Mouse (Mus musculus) midbrain, postnatal 0 days (tissue): ENCODE results near the gene Art2b. TPM values are rescaled to one million over a fixed set of nuclear protein-coding genes. Genes with fewer than 3 reads are reported as not detected.
"Not testable (repeated sequence)": the region's sequence is repeated elsewhere in the genome, so short reads cannot be mapped to it uniquely, and the experiment has no call there.

Experiments used
- ATAC-seq: fragments of 200-750 bp; cut with Nextera tagmentation; 2 replicates; pipeline ENCODE4 v1.8.0; 2017; ENCODE audit warnings: moderate number of reproducible peaks, mild to moderate bottlenecking, moderate TSS enrichment, moderate library complexity; ENCODE audit not compliant: low FRiP score
- DNase-seq: peaks from one replicate; pipeline ENCODE4 v3.0.0-alpha.2; 2015; ENCODE audit warnings: low spot score
- H3K27ac ChIP-seq: fragments of 300-500 bp; sonication (generic); 2 replicates; pipeline ENCODE4 v1.5.1; 2014; ENCODE audit warnings: low read depth, mild to moderate bottlenecking, low read length, mixed read lengths
- H3K27me3 ChIP-seq: fragments of 300-500 bp; sonication (generic); 2 replicates; pipeline ENCODE4 v1.6.1; 2014; ENCODE audit warnings: low read length, control low read depth, mixed read lengths; ENCODE audit not compliant: insufficient read depth
- H3K36me3 ChIP-seq: fragments of 300-500 bp; sonication (generic); 2 replicates; pipeline ENCODE4 v1.6.1; 2014; ENCODE audit warnings: low read length, control low read depth, mixed read lengths; ENCODE audit not compliant: insufficient read depth
- H3K4me1 ChIP-seq: fragments of 300-500 bp; sonication (generic); 2 replicates; pipeline ENCODE4 v1.6.1; 2014; ENCODE audit warnings: mild to moderate bottlenecking, control low read depth, antibody characterized with exemption, low read length, mixed read lengths; ENCODE audit not compliant: insufficient read depth
- H3K4me2 ChIP-seq: fragments of 300-500 bp; sonication (generic); 2 replicates; pipeline ENCODE4 v1.6.1; 2014; ENCODE audit warnings: low read depth, mild to moderate bottlenecking, low read length, mixed read lengths; ENCODE audit not compliant: poor library complexity, severe bottlenecking
- H3K4me3 ChIP-seq: fragments of 300-500 bp; sonication (generic); 2 replicates; pipeline ENCODE4 v1.5.1; 2014; ENCODE audit warnings: low read depth, mild to moderate bottlenecking, low read length, moderate library complexity
- H3K9ac ChIP-seq: fragments of 300-500 bp; sonication (generic); replicated peaks from 2 replicates; pipeline ENCODE4 v1.6.1; 2014; ENCODE audit warnings: mild to moderate bottlenecking, low read length, moderate library complexity, mixed read lengths; ENCODE audit not compliant: poor library complexity, severe bottlenecking
- H3K9me3 ChIP-seq: fragments of 300-500 bp; sonication (generic); 2 replicates; pipeline ENCODE4 v1.6.1; 2016; ENCODE audit warnings: low read length, control low read depth
- CTCF ChIP-seq: IDR thresholded peaks from 2 replicates; pipeline ENCODE4 v1.5.1; 2016; ENCODE audit warnings: antibody characterized with exemption, mild to moderate bottlenecking
- WGBS: fragments of 180-500 bp; shearing (Covaris S2); extraction: QIAGEN DNeasy Blood & Tissue Kit; methylation state at CpG from one replicate; pipeline ENCODE4 v1.1.7; 2014; 5-methylcytosine and 5-hydroxymethylcytosine counted together
- polyA plus RNA-seq: library from polyadenylated mRNA; unstranded; fragments of >200 nt; fragmentation: Nextera tagmentation; extraction: Ambion mirVana; gene quantifications from 2 replicates; pipeline ENCODE4 v1.2.1, GENCODE M21; 2015
- total RNA-seq: library from RNA; depleted of rRNA; stranded (reverse); fragments of >200 nt; gene quantifications from 2 replicates; pipeline ENCODE4 v1.2.3, GENCODE M21; 2014

The Art2b gene
- total and polyA plus RNA-seq, 2 experiments from 2014 or later: not detected

DNA sequence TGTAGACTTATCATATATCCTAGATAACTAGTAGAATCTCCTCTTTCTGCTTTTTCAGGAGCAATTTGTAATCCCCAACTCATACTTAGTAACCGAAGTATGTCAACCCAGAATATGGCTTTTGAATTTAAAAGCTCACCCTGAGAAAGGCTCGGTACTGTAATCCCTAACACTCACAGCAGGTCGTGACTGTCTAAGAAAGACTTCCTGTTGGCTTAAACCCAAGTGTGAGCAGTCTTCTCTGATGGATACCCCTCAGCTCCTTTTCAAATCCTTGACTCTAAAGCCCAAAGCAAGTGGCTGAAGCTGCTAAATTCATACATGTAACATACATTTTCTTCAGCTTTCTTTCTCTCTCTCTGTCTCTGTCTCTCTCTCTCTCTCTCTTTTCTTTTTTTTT is 11.0 kb downstream of the Art2b start:
- H3K27me3 ChIP-seq: no peaks in the 10 kb centered on the region
- H3K27ac ChIP-seq: no peak overlapping the region
- no peak overlapping the region for H3K4me2 ChIP-seq
- DNase-seq: no peak
- no peaks in the 10 kb centered on the region for H3K36me3 ChIP-seq
- no peaks in the 10 kb centered on the region for H3K4me1 ChIP-seq
- no peak overlapping the region for H3K9ac ChIP-seq
- H3K4me3 ChIP-seq: no peak overlapping the region
- WGBS: 55% methylated on average over 3 of the region's 3 CpGs
- no peak for TF ChIP-seq CTCF
- no peak for ATAC-seq
- no peaks in the 10 kb centered on the region for H3K9me3 ChIP-seq

DNA sequence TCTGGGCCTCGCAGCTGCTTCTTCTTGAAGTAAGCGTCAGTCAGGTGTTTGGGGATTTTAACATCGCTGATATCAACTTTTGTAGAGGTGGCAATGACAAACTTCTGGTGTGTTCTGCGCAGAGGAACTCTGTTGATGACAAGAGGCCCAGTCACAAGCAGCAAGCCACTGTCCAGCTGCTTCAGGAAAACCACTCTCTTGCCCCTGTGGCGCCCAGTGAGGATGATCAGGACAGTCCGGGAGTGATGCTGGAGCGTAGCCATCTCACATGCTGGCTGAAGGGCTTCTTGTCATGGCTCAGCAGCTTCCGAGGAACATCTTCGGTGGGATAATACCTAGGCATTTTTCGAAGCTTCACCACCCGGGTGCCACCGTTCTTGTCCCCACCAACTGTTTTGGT is 11.8 kb downstream of the Art2b start:
- not testable (repeated sequence) for DNase-seq, H3K4me2 ChIP-seq, ATAC-seq, H3K27ac ChIP-seq, H3K27me3 ChIP-seq, H3K9ac ChIP-seq, H3K36me3 ChIP-seq, H3K9me3 ChIP-seq, H3K4me1 ChIP-seq, H3K4me3 ChIP-seq
- 94% methylated on average over 11 of the region's 12 CpGs for WGBS

DNA sequence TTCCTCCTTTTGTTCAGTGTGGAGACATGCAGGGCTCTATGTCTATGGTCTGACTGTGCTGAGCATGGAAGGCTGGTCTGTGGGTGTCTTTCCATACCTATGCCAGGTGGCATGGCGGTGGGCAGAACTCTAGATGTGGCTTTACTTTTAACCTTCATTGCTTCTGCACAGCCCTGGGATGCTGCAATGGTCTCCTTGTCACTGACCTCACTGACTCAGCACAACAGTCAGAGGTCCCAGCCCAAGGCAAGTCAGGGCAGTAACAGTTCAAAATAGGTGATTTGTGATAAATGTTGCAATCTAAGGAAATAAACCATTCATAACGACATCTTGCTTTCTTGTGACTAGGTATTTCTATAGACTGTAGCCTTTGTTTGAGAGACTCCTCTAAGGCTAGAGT is 21.3 kb downstream of the Art2b start:
- Histone ChIP-seq H3K27ac (no peak overlapping the region), H3K36me3 (no peaks in the 10 kb centered on the region), H3K9ac (no peak overlapping the region), H3K27me3 (no peaks in the 10 kb centered on the region), H3K4me2 (no peak overlapping the region), H3K4me1 (no peaks in the 10 kb centered on the region), H3K4me3 (no peak overlapping the region), H3K9me3 (no peaks in the 10 kb centered on the region)
- ATAC-seq: no peak
- WGBS: 98% methylated on average over 2 of the region's 2 CpGs
- no peak for DNase-seq
- no peak for TF ChIP-seq CTCF

DNA sequence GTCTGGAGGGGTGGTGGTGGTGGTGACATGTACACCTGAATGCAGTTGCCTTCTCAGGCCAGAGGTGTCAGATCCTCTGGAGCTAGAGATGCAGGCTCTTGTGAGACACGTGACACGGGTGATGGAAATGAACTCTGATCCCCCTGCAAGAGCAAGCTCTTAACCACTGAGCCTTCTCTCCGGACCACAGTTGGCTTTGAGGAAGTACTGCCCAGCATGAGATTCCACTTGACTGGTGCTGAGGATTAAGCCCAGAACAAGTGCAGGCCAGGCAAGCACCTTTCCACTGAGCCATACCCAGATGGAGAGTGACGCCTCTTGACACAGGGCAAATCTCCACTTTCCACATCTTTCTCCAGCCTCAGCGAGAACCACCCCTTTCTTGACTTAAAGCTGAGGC is 26.0 kb downstream of the Art2b start:
- not testable (repeated sequence) for H3K4me2 ChIP-seq, H3K4me1 ChIP-seq, H3K4me3 ChIP-seq, H3K9ac ChIP-seq, H3K9me3 ChIP-seq, H3K27me3 ChIP-seq, H3K27ac ChIP-seq, H3K36me3 ChIP-seq, DNase-seq, ATAC-seq
- 68% methylated on average over 5 of the region's 5 CpGs for WGBS

DNA sequence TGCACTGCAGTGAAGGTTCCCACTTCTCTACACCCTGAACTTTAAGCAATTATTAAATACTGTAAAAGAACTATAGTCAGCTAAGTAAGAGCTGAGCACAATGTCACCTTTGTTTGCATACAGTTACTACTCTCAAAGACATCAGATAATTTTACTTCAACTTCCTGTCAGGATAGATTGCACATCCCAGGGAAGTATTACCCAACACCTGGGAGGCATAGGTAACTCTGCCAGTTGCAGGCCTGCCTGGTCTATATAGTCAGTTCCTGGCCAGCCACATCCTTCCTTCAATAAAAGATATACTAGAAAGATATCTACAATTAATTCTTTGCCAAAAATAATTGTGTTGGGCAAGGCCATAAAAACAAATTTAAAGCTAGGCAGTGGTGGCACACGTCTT is 28.0 kb downstream of the Art2b start:
- ATAC-seq: no peak
- Histone ChIP-seq H3K9me3 (no peaks in the 10 kb centered on the region), H3K27ac (no peak overlapping the region), H3K27me3 (no peaks in the 10 kb centered on the region), H3K36me3 (no peaks in the 10 kb centered on the region), H3K4me3 (no peak overlapping the region), H3K4me2 (no peak overlapping the region), H3K4me1 (no peaks in the 10 kb centered on the region), H3K9ac (no peak overlapping the region)
- no peak for TF ChIP-seq CTCF
- DNase-seq: no peak
- 69% methylated on average over 1 of the region's 1 CpGs for WGBS

DNA sequence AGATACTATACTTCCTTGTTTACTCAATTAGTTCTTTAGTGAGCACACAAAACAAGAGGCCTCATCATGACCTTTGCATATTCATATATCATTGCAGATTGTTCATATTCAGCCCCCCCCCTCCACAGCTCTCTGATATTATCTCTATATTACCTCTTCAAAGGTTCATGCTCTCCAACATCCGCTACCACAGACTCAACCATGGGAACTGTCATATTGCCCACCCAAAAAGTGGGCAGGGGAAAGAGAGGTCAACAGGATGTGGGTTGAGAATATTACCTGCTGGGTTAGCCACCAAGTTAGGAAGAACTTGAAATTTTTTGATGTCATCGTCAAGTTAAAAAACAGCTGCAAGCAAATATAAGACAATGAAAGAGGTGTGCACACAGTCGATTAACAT is 29.9 kb downstream of the Art2b start:
- H3K4me2 ChIP-seq, DNase-seq, ATAC-seq, H3K36me3 ChIP-seq, H3K4me1 ChIP-seq, H3K27ac ChIP-seq, H3K27me3 ChIP-seq, H3K9me3 ChIP-seq, H3K9ac ChIP-seq, H3K4me3 ChIP-seq: not testable (repeated sequence)
- WGBS: 96% methylated on average over 3 of the region's 3 CpGs

DNA sequence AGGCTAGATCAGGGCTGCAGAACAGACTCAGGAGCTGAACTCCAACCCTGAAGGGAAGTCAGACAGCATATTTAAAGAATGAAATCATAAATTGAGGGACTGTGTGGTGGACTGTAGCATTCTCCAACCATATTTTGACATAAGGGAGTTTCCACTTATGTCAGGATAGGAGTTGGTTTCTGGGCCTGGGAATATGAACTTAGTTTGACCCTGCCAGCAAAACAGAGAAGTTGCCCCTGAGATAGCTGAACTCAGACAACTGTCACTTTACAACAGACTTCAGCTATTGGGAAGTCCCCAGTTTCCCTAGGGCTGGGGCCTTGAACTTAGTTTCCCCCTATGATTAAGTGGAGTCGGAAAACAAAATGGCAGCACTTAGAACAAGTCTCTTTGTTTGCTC is 33.9 kb downstream of the Art2b start:
- no peaks in the 10 kb centered on the region for H3K4me1 ChIP-seq
- WGBS: 86% methylated on average over 1 of the region's 1 CpGs
- H3K36me3 ChIP-seq: no peaks in the 10 kb centered on the region
- ATAC-seq (no peak), DNase-seq (no peak)
- H3K9ac ChIP-seq: no peak overlapping the region
- no peak overlapping the region for H3K4me3 ChIP-seq
- no peak overlapping the region for H3K4me2 ChIP-seq
- H3K27me3 ChIP-seq: no peaks in the 10 kb centered on the region
- H3K9me3 ChIP-seq: no peaks in the 10 kb centered on the region
- no peak overlapping the region for H3K27ac ChIP-seq
- TF ChIP-seq CTCF: no peak
